Mouse (Mus musculus): Measurements from ENCODE around the gene Tlr5.

Gene Tlr5

GRCm38 (mm10) chr1:182953165-182953564 is 1.4 kb upstream of the Tlr5 start:
- in situ Hi-C loops (cut with MboI; ENCODE audit: unreplicated experiment in 2 of 2): no loop called here

GRCm38 (mm10) chr1:182953667-182954066 is 921 bp upstream of the Tlr5 start:
- in situ Hi-C loops (cut with MboI; ENCODE audit: unreplicated experiment in 2 of 2): no loop called here

- in situ Hi-C loops (cut with MboI; ENCODE audit: unreplicated experiment in 2 of 2): no loop called here
Observed at GRCm38 (mm10) chr1:182955047-182955620, 546 bp downstream of the Tlr5 start.

- in situ Hi-C loops (cut with MboI; ENCODE audit: unreplicated experiment in 2 of 2): no loop called here
Observed at GRCm38 (mm10) chr1:182956186-182956960, 1.8 kb downstream of the Tlr5 start.

GRCm38 (mm10) chr1:182957001-182957757 is 2.6 kb downstream of the Tlr5 start:
- in situ Hi-C loops (cut with MboI; ENCODE audit: unreplicated experiment in 2 of 2): no loop called here

GRCm38 (mm10) chr1:182957826-182958544 is 3.4 kb downstream of the Tlr5 start:
- in situ Hi-C loops (cut with MboI; ENCODE audit: unreplicated experiment in 2 of 2): no loop called here

GRCm38 (mm10) chr1:182958824-182959223 is 4.2 kb downstream of the Tlr5 start:
- in situ Hi-C loops (cut with MboI; ENCODE audit: unreplicated experiment in 2 of 2): no loop called here

GRCm38 (mm10) chr1:182959251-182959691 is 4.7 kb downstream of the Tlr5 start:
- in situ Hi-C loops (cut with MboI; ENCODE audit: unreplicated experiment in 2 of 2): no loop called here

GRCm38 (mm10) chr1:182959811-182960455 is 5.3 kb downstream of the Tlr5 start:
- in situ Hi-C loops (cut with MboI; ENCODE audit: unreplicated experiment in 2 of 2): no loop called here

- in situ Hi-C loops (cut with MboI; ENCODE audit: unreplicated experiment in 2 of 2): no loop called here
Observed at GRCm38 (mm10) chr1:182961076-182961475, 6.5 kb downstream of the Tlr5 start.

GRCm38 (mm10) chr1:182963329-182963728 is 8.7 kb downstream of the Tlr5 start:
- in situ Hi-C loops (cut with MboI; ENCODE audit: unreplicated experiment in 2 of 2): no loop called here

- in situ Hi-C loops (cut with MboI; ENCODE audit: unreplicated experiment in 2 of 2): loop anchor here in 1 of 2 experiments (5.0 kb wide), 1 partner anchor 97 kb away; no protein-coding TSS in a partner anchor
Observed at GRCm38 (mm10) chr1:182964855-182965466, 10.4 kb downstream of the Tlr5 start.

- in situ Hi-C loops (cut with MboI; ENCODE audit: unreplicated experiment in 2 of 2): loop anchor here in 1 of 2 experiments (5.0 kb wide), 1 partner anchor 94 kb away; no protein-coding TSS in a partner anchor
Observed at GRCm38 (mm10) chr1:182968732-182969131, 14.1 kb downstream of the Tlr5 start.

GRCm38 (mm10) chr1:182972240-182972639 is 17.7 kb downstream of the Tlr5 start:
- in situ Hi-C loops (cut with MboI; ENCODE audit: unreplicated experiment in 2 of 2): no loop called here

GRCm38 (mm10) chr1:182974826-182975225 is 20.2 kb downstream of the Tlr5 start:
- in situ Hi-C loops (cut with MboI; ENCODE audit: unreplicated experiment in 2 of 2): no loop called here

GRCm38 (mm10) chr1:182980702-182981101 is 26.1 kb downstream of the Tlr5 start:
- in situ Hi-C loops (cut with MboI; ENCODE audit: unreplicated experiment in 2 of 2): no loop called here

- in situ Hi-C loops (cut with MboI; ENCODE audit: unreplicated experiment in 2 of 2): no loop called here
Observed at GRCm38 (mm10) chr1:182982995-182983394, 28.4 kb downstream of the Tlr5 start.

- in situ Hi-C loops (cut with MboI; ENCODE audit: unreplicated experiment in 2 of 2): no loop called here
Observed at GRCm38 (mm10) chr1:182983496-182984127, 29.0 kb downstream of the Tlr5 start.

GRCm38 (mm10) chr1:182986243-182986642 is 31.7 kb downstream of the Tlr5 start:
- in situ Hi-C loops (cut with MboI; ENCODE audit: unreplicated experiment in 2 of 2): no loop called here
